Mouse (Mus musculus) CH12.LX (cell line): ENCODE results near the gene Uck2.

Experiments
- CTCF ChIP-seq, 2 experiments: IDR thresholded peaks in 1 of 2; conservative IDR thresholded peaks in 1 of 2; 2 replicates each; pipeline ENCODE4 v1.5.1; 2011 to 2012; ENCODE audit warnings: low read depth in 2 of 2, low read length in 2 of 2, improper control_type of control experiment in 1 of 2, inconsistent platforms in 1 of 2, mild to moderate bottlenecking in 1 of 2, moderate library complexity in 1 of 2
- EP300 ChIP-seq: IDR thresholded peaks from 2 replicates; pipeline ENCODE4 v1.6.1; 2011; ENCODE audit warnings: low read length, improper control_type of control experiment
- IRF4 ChIP-seq: IDR thresholded peaks from 2 replicates; pipeline ENCODE4 v1.6.1; 2014; ENCODE audit warnings: low read depth, mild to moderate bottlenecking, inconsistent platforms, low read length, improper control_type of control experiment
- MAX ChIP-seq: IDR thresholded peaks from 2 replicates; pipeline ENCODE4 v1.6.1; 2011; ENCODE audit warnings: low read length, improper control_type of control experiment
- MXI1 ChIP-seq: IDR thresholded peaks from 2 replicates; pipeline ENCODE4 v1.6.1; 2011; ENCODE audit warnings: mild to moderate bottlenecking, low read depth, low read length, improper control_type of control experiment
- NELFE ChIP-seq: IDR thresholded peaks from 2 replicates; pipeline ENCODE4 v1.6.1; 2011; ENCODE audit warnings: low read depth, low read length, improper control_type of control experiment
- POLR2A ChIP-seq: IDR thresholded peaks from 2 replicates; pipeline ENCODE4 v1.6.1; 2011; ENCODE audit warnings: low read depth, mild to moderate bottlenecking, improper control_type of control experiment, low read length
- SIN3A ChIP-seq: IDR thresholded peaks from 2 replicates; pipeline ENCODE4 v1.6.1; 2012; ENCODE audit warnings: low read length, improper control_type of control experiment, inconsistent platforms
- USF1 ChIP-seq: IDR thresholded peaks from 2 replicates; pipeline ENCODE4 v1.6.1; 2014; ENCODE audit warnings: low read depth, mild to moderate bottlenecking, inconsistent platforms, low read length, improper control_type of control experiment
- ZC3H11A ChIP-seq: IDR thresholded peaks from 2 replicates; pipeline ENCODE4 v1.6.1; 2012; ENCODE audit warnings: low read depth, mild to moderate bottlenecking, inconsistent platforms, low read length, improper control_type of control experiment

DNA sequence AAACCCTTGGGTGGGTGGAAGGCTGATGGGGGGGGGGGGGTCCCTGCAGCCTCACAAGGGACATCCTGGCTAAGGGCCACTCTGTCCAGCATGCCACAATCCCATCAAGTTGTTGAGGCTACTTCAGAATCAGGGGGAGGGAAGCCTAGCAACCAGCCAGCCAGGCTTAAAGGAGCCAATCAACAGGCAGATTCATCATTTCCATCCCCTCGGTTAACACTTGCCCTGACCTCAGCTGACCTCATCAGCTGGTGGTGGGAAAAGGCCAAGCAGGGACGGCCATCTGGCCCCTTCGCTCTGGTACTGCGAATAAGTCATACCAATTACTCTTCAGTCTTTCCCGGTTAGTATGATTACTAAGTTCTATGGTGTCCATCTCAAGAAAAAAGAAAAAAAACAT, 44.8 kb downstream of the Uck2 start:
- TF ChIP-seq ZC3H11A (no peak), USF1 (no peak), NELFE (no peak), MAX (no peak), EP300 (no peak), POLR2A (no peak), SIN3A (no peak), CTCF (conservative IDR thresholded peaks at IDR 0.05 in 1 of 2, IDR thresholded peaks at IDR 0.05 in 1 of 2; ENCODE audit: low read depth in 2 of 2, low read length in 2 of 2) (no peak), IRF4 (no peak), MXI1 (no peak)
